In the genomic region with DNA sequence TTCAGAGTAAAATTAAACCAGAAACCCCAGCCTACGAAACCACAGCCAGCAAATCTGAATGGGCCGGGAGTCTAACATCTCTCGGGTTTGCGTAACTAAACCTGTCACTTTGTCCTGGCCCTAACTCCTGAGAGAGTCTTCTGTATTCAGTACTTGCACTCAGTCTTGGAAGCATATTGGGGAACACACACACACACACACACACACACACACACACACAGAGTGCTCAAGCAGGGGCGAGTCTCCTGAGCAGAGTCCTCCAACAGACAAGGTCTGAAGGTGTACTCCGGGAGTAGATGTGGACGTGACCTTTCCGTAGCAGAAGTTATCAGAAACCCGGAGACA, we compare ENCODE assay signal across 8 mouse cellular contexts. TPM values are rescaled to one million over a fixed set of nuclear protein-coding genes. Genes with fewer than 3 reads are reported as not detected.
DNase-seq lines count a peak whose midpoint lies in the region; ATAC-seq and TF ChIP-seq lines count a peak whose summit lies in the region.

No protein-coding gene starts in this region.

- intact Hi-C loops in gastrocnemius, adult 2 months (cut with DNase I): loop anchor here (5.0 kb wide), 1 partner anchor 50 kb away; no protein-coding TSS in a partner anchor
- intact Hi-C loops in gastrocnemius, postnatal 36 days (cut with DNase I): no loop called here

- WGBS in forebrain, embryonic 15.5 days: under 1% methylated on average over 9 of the region's 9 CpGs
- whole genome bisulfite sequencing in liver, embryonic 15.5 days (ENCODE audit: insufficient replicate concordance): 3% methylated on average over 9 of the region's 9 CpGs

- no peak for DNase-seq in gastrocnemius, adult 2 months
- no peak for DNase-seq in gastrocnemius, postnatal 36 days
- DNase-seq in A20 (ENCODE audit: low read depth, low spot score): peak; percentile 24
- no peak for DNase-seq in right cerebral cortex, postnatal 10 days (ENCODE audit: low spot score in 2 of 2)
- no peak for DNase-seq in adrenal gland, postnatal 25 days
- no peak for DNase-seq in adrenal gland, adult 2 months

- H3K9me3 ChIP-seq in forebrain, embryonic 15.5 days: no peaks in the 10 kb centered on the region
- no peaks in the 10 kb centered on the region for H3K9me3 ChIP-seq in liver, embryonic 15.5 days (replicated peaks)

- H3K36me3 ChIP-seq in forebrain, embryonic 15.5 days: no peaks in the 10 kb centered on the region
- no peaks in the 10 kb centered on the region for H3K36me3 ChIP-seq in liver, embryonic 15.5 days (replicated peaks)

- peak overlapping the region; percentile 98 for H3K4me2 ChIP-seq in forebrain, embryonic 15.5 days (replicated peaks)
- peak overlapping the region; percentile 71 for H3K4me2 ChIP-seq in liver, embryonic 15.5 days

- TF ChIP-seq CTCF in gastrocnemius, adult 2 months (IDR thresholded peaks at IDR 0.05): no peak

- H3K27ac ChIP-seq in gastrocnemius, adult 2 months: peak overlapping the region; percentile 86
- peak overlapping the region; percentile 84 for H3K27ac ChIP-seq in forebrain, embryonic 15.5 days (replicated peaks)
- H3K27ac ChIP-seq in liver, embryonic 15.5 days (replicated peaks): no peak overlapping the region

- no peaks in the 10 kb centered on the region for H3K27me3 ChIP-seq in forebrain, embryonic 15.5 days
- H3K27me3 ChIP-seq in liver, embryonic 15.5 days: peaks cover 71% of the 10 kb centered on the region

- ATAC-seq in forebrain, embryonic 15.5 days (replicated peaks): no peak
- no peak for ATAC-seq in liver, embryonic 15.5 days (ENCODE audit: insufficient read depth)

- peak overlapping the region; percentile 81 for H3K9ac ChIP-seq in forebrain, embryonic 15.5 days (replicated peaks)
- H3K9ac ChIP-seq in liver, embryonic 15.5 days: no peak overlapping the region

- H3K4me3 ChIP-seq in gastrocnemius, adult 2 months: peak overlapping the region; percentile 95
- H3K4me3 ChIP-seq in forebrain, embryonic 15.5 days: peak overlapping the region; percentile 73
- no peak overlapping the region for H3K4me3 ChIP-seq in liver, embryonic 15.5 days (replicated peaks)

- H3K4me1 ChIP-seq in forebrain, embryonic 15.5 days: peaks cover 51% of the 10 kb centered on the region
- H3K4me1 ChIP-seq in liver, embryonic 15.5 days (replicated peaks): peaks cover 23% of the 10 kb centered on the region

RNA-seq across cellular contexts. Expression of a gene that starts 1.3 kb away (rescaled TPM):
- total RNA-seq in gastrocnemius, adult 2 months (2021): 1 to 10 TPM; 3.9 to 7.6 TPM
- total RNA-seq in gastrocnemius, postnatal 36 days (2021): 1 to 10 TPM; 5.7 to 9.0 TPM
- 20.4 and 23.3 TPM in 2 replicates for polyA plus RNA-seq in forebrain, embryonic 15.5 days (2015; fragmentation: Nextera tagmentation; extraction: Ambion mirVana)
- 0.16 and 0.22 TPM in 2 replicates for polyA plus RNA-seq in liver, embryonic 15.5 days (2015; fragmentation: Nextera tagmentation; extraction: Ambion mirVana)
- total RNA-seq in adrenal gland, postnatal 25 days (2021): 3.3 and 3.8 TPM in 2 replicates
- total RNA-seq in adrenal gland, adult 2 months (2021): 1 to 10 TPM; 1.3 to 4.9 TPM
- polyA plus RNA-seq in adrenal gland, adult 2 months (2012; rRNA removed): 1.3 and 2.6 TPM in 2 replicates
